Mouse (Mus musculus) forebrain, postnatal 0 days (tissue): Measurements from ENCODE around the gene Phka1. TPM values are rescaled to one million over a fixed set of nuclear protein-coding genes. Genes with fewer than 3 reads are reported as not detected.
A peak's percentile ranks its signal among the peaks of the same experiment; 100 is the strongest.

Experiments
- ATAC-seq: fragments of 200-750 bp; cut with Nextera tagmentation; 2 replicates; pipeline ENCODE4 v1.8.0; 2017; ENCODE audit warnings: mild to moderate bottlenecking, moderate library complexity
- DNase-seq: peaks from one replicate; pipeline ENCODE4 v3.0.0-alpha.2; 2015
- H3K27ac ChIP-seq: fragments of 300-500 bp; sonication (generic); 2 replicates; pipeline ENCODE4 v1.5.1; 2014; ENCODE audit warnings: low read depth, mild to moderate bottlenecking, antibody characterized with exemption, low read length, moderate library complexity, mixed read lengths
- H3K27me3 ChIP-seq: fragments of 300-500 bp; sonication (generic); 2 replicates; pipeline ENCODE4 v1.6.1; 2014; ENCODE audit warnings: mild to moderate bottlenecking, low read length, mixed read lengths; ENCODE audit not compliant: insufficient read depth
- H3K36me3 ChIP-seq: fragments of 300-500 bp; sonication (generic); 2 replicates; pipeline ENCODE4 v1.6.1; 2014; ENCODE audit warnings: mild to moderate bottlenecking, moderate library complexity; ENCODE audit not compliant: insufficient read depth
- H3K4me1 ChIP-seq: fragments of 300-500 bp; sonication (generic); 2 replicates; pipeline ENCODE4 v1.6.1; 2014; ENCODE audit warnings: antibody characterized with exemption; ENCODE audit not compliant: insufficient read depth
- H3K4me2 ChIP-seq: fragments of 300-500 bp; sonication (generic); 2 replicates; pipeline ENCODE4 v1.6.1; 2014; ENCODE audit warnings: low read depth, mild to moderate bottlenecking, moderate library complexity
- H3K4me3 ChIP-seq: fragments of 300-500 bp; sonication (generic); 2 replicates; pipeline ENCODE4 v1.5.1; 2014; ENCODE audit warnings: low read depth, low read length, mixed read lengths
- H3K9ac ChIP-seq: fragments of 300-500 bp; sonication (generic); 2 replicates; pipeline ENCODE4 v1.6.1; 2014; ENCODE audit warnings: mild to moderate bottlenecking
- H3K9me3 ChIP-seq: fragments of 300-500 bp; sonication (generic); 2 replicates; pipeline ENCODE4 v1.6.1; 2016; ENCODE audit warnings: low read length
- CTCF ChIP-seq: sonication (generic); IDR thresholded peaks from 2 replicates; pipeline ENCODE4 v1.5.1; 2016; ENCODE audit warnings: antibody characterized with exemption, control low read depth, low read depth
- WGBS: fragments of 180-500 bp; shearing (Covaris S2); extraction: QIAGEN DNeasy Blood & Tissue Kit; methylation state at CpG from one replicate; pipeline ENCODE4 v1.1.7; 2014; 5-methylcytosine and 5-hydroxymethylcytosine counted together
- polyA plus RNA-seq: library from polyadenylated mRNA; unstranded; fragments of >200 nt; fragmentation: Nextera tagmentation; extraction: Ambion mirVana; gene quantifications from 2 replicates; pipeline ENCODE4 v1.2.1, GENCODE M21; 2015
- total RNA-seq: library from RNA; depleted of rRNA; stranded (reverse); fragments of >200 nt; gene quantifications from 2 replicates; pipeline ENCODE4 v1.2.3, GENCODE M21; 2014; rRNA removed

Gene Phka1
- total and polyA plus RNA-seq, 2 experiments from 2014 or later, result 3.7 to 7.9 TPM

DNA sequence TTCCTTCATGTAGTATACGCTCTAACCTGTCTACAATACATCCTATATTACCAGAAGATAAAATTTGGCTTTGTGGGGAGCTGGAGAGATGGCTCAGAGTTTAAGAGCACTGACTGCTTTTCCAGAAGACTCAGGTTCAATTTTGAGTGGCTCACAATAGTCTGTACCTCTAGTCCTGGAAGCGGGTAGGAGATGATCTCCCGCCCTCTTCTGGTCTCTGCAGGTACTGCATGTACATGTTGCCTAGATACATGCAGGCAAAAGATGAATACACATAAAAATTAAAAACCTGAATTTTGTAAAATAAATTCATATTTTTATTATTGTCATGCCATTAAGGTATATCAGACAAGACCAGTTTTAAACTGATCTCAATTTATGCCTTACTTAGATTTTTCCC is 167.3 kb downstream of the Phka1 start:
- no peaks in the 10 kb centered on the region for H3K9me3 ChIP-seq
- H3K36me3 ChIP-seq, result no peaks in the 10 kb centered on the region
- H3K27ac ChIP-seq, result no peak overlapping the region
- no peak overlapping the region for H3K9ac ChIP-seq
- WGBS, result 35% methylated on average over 3 of the region's 3 CpGs
- H3K4me2 ChIP-seq, result no peak overlapping the region
- peak; percentile 81 for ATAC-seq
- H3K4me3 ChIP-seq, result no peak overlapping the region
- peak; percentile 77 for DNase-seq
- H3K27me3 ChIP-seq, result no peaks in the 10 kb centered on the region
- no peaks in the 10 kb centered on the region for H3K4me1 ChIP-seq
- TF ChIP-seq CTCF, result peak; percentile 74

DNA sequence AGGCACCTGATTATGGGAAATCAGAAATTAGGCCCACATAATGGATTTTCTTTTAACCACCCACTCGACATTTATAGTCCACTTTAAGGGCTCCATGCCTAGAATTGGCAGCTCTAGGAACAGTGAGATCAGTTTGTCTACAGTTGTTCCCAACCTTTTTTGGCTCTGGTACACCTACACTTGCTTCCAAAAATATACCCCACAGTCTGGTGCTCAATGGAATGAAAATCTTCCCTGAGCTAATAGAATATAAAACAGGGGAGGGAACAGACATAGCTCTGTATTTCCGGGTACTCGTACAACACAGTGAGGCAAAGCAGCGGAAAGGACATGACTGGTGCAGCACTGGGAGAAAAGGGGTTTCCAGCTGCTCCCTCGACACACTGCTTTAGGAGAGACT is 168.5 kb downstream of the Phka1 start:
- WGBS, result 56% methylated on average over 5 of the region's 5 CpGs
- peak; percentile 8 for DNase-seq

More for the DNA sequence above, 168.5 kb downstream of the Phka1 start:
- Histone ChIP-seq H3K4me2 (no peak overlapping the region), H3K9me3 (no peaks in the 10 kb centered on the region), H3K4me1 (no peaks in the 10 kb centered on the region), H3K27me3 (no peaks in the 10 kb centered on the region), H3K36me3 (no peaks in the 10 kb centered on the region), H3K4me3 (no peak overlapping the region), H3K27ac (no peak overlapping the region), H3K9ac (no peak overlapping the region)
- ATAC-seq, result 0 out of 2 replicates have a peak, but pooled peaks have one; percentile 6
- TF ChIP-seq CTCF, result no peak

Other genes starting within 250 kb of the Phka1 start
- gene Hdac8, start 138.9 kb downstream of the Phka1 start, total RNA-seq, result 12.7 and 13.5 TPM in 2 replicates
- 7.9 and 8.4 TPM in 2 replicates for gene Hdac8, start 138.9 kb downstream of the Phka1 start, polyA plus RNA-seq
- gene Gm3880, start 42.7 kb upstream of the Phka1 start, total RNA-seq, result not detected in 2 replicates
- gene Gm3880, start 42.7 kb upstream of the Phka1 start, polyA plus RNA-seq, result not detected in 2 replicates
- not detected in 2 replicates for gene Gm9112, start 63.4 kb upstream of the Phka1 start, total RNA-seq
- gene Gm9112, start 63.4 kb upstream of the Phka1 start, polyA plus RNA-seq, result not detected in 2 replicates
- gene Dmrtc1b, start 63.6 kb upstream of the Phka1 start, total RNA-seq, result not detected in 2 replicates
- not detected in 2 replicates for gene Dmrtc1b, start 63.6 kb upstream of the Phka1 start, polyA plus RNA-seq
- not detected in 2 replicates for gene Dmrtc1c1, start 158.7 kb upstream of the Phka1 start, total RNA-seq
- not detected in 2 replicates for gene Dmrtc1c1, start 158.7 kb upstream of the Phka1 start, polyA plus RNA-seq
- not detected in 2 replicates for gene Dmrtc1c2, start 210.4 kb upstream of the Phka1 start, total RNA-seq
- gene Dmrtc1c2, start 210.4 kb upstream of the Phka1 start, polyA plus RNA-seq, result not detected in 2 replicates
- gene 1700031F05Rik, start 223.7 kb upstream of the Phka1 start, total RNA-seq, result not detected in 2 replicates
- not detected in 2 replicates for gene 1700031F05Rik, start 223.7 kb upstream of the Phka1 start, polyA plus RNA-seq